Mouse (Mus musculus) CH12.LX (cell line): Measurements from ENCODE around the gene Ly6g5b.

Experiments
- CHD1 ChIP-seq: IDR thresholded peaks from 2 replicates; pipeline ENCODE4 v1.6.1; 2012; ENCODE audit warnings: low read depth, low read length, improper control_type of control experiment, inconsistent platforms
- CTCF ChIP-seq, 2 experiments: IDR thresholded peaks in 1 of 2; conservative IDR thresholded peaks in 1 of 2; 2 replicates each; pipeline ENCODE4 v1.5.1; 2011 to 2012; ENCODE audit warnings: low read depth in 2 of 2, low read length in 2 of 2, improper control_type of control experiment in 1 of 2, inconsistent platforms in 1 of 2, mild to moderate bottlenecking in 1 of 2, moderate library complexity in 1 of 2
- MAFK ChIP-seq: IDR thresholded peaks from 2 replicates; pipeline ENCODE4 v1.6.1; 2011; ENCODE audit warnings: low read length, improper control_type of control experiment; ENCODE audit not compliant: insufficient replicate concordance
- MAX ChIP-seq: IDR thresholded peaks from 2 replicates; pipeline ENCODE4 v1.6.1; 2011; ENCODE audit warnings: low read length, improper control_type of control experiment
- MEF2A ChIP-seq: IDR thresholded peaks from 2 replicates; pipeline ENCODE4 v1.6.1; 2014; ENCODE audit warnings: low read depth, mild to moderate bottlenecking, inconsistent platforms, low read length, improper control_type of control experiment, borderline replicate concordance
- MXI1 ChIP-seq: IDR thresholded peaks from 2 replicates; pipeline ENCODE4 v1.6.1; 2011; ENCODE audit warnings: mild to moderate bottlenecking, low read depth, low read length, improper control_type of control experiment
- MYC ChIP-seq: IDR thresholded peaks from 2 replicates; pipeline ENCODE4 v1.6.1; 2011; ENCODE audit warnings: low read depth, mild to moderate bottlenecking, improper control_type of control experiment, low read length
- NELFE ChIP-seq: IDR thresholded peaks from 2 replicates; pipeline ENCODE4 v1.6.1; 2011; ENCODE audit warnings: low read depth, low read length, improper control_type of control experiment
- POLR2A ChIP-seq: IDR thresholded peaks from 2 replicates; pipeline ENCODE4 v1.6.1; 2011; ENCODE audit warnings: low read depth, mild to moderate bottlenecking, improper control_type of control experiment, low read length
- RAD21 ChIP-seq: IDR thresholded peaks from 2 replicates; pipeline ENCODE4 v1.6.1; 2011; ENCODE audit warnings: low read depth, mild to moderate bottlenecking, low read length, improper control_type of control experiment, moderate library complexity
- RCOR1 ChIP-seq: conservative IDR thresholded peaks from 2 replicates; pipeline ENCODE4 v1.6.1; 2012; ENCODE audit warnings: low read depth, mild to moderate bottlenecking, inconsistent platforms, low read length, improper control_type of control experiment

- TF ChIP-seq MYC (no peak), NELFE (no peak), POLR2A (no peak), RCOR1 (no peak), MAX (no peak), MAFK (no peak), RAD21 (no peak), MEF2A (no peak), CHD1 (no peak), CTCF (conservative IDR thresholded peaks at IDR 0.05 in 1 of 2, IDR thresholded peaks at IDR 0.05 in 1 of 2; ENCODE audit: low read depth in 2 of 2, low read length in 2 of 2) (no peak), MXI1 (no peak)
Observed at GRCm38 (mm10) chr17:35133517-35133916, 18.3 kb upstream of the Ly6g5b start.
